Comparison of ENCODE assay signal across 26 mouse cellular contexts in the genomic region with DNA sequence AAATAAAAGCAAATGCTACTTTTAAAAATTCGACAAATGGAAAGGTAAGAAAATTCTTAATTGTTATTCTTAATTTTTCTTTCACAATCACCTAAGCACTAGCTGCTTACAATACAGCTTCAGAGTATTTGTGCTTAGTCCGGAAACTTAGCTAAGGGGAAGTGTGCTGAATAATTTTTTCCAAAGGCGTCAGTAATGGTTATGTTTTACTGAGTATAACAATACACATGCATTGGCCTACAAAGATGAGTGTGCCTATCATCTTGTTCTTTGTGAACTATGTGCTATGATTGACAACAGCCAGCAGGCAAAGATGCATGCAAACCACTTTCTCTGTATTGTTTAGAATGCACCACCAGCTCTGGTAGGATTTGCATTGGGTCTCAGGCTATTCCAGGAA.
"Had no signal": no experiment of that assay in that cellular context is flagged by ENCODE, and none has a peak within 500 bp of the region (broad histone marks: within the 10 kb centered on the region; RNA-seq: fewer than 3 reads in every experiment).

No protein-coding gene starts in this region.

- H3K9ac ChIP-seq: embryonic facial prominence, embryonic 12.5 days; embryonic facial prominence, embryonic 13.5 days; embryonic facial prominence, embryonic 15.5 days; forebrain, embryonic 12.5 days; forebrain, embryonic 13.5 days; forebrain, embryonic 15.5 days; forebrain, postnatal 0 days had no signal

- DNase-seq: cerebellum, adult 9-11 months; cerebellum, postnatal 10 days; cerebellum, postnatal 14 days; cerebellum, postnatal 25 days; cerebellum, postnatal 36 days; embryo, embryonic 11 days; forebrain, postnatal 0 days; gastrocnemius, adult 2 months; gastrocnemius, postnatal 10 days; gastrocnemius, postnatal 14 days; gastrocnemius, postnatal 25 days; gastrocnemius, postnatal 36 days; heart, adult 11 months; heart, adult 18-20 months; heart, adult 2 months had no signal

- H3K4me2 ChIP-seq: embryonic facial prominence, embryonic 12.5 days; embryonic facial prominence, embryonic 13.5 days; embryonic facial prominence, embryonic 15.5 days; forebrain, embryonic 12.5 days; forebrain, embryonic 13.5 days; forebrain, embryonic 15.5 days had no signal

- H3K4me1 ChIP-seq: embryonic facial prominence, embryonic 10.5 days; embryonic facial prominence, embryonic 12.5 days; embryonic facial prominence, embryonic 13.5 days; embryonic facial prominence, embryonic 15.5 days; forebrain, embryonic 10.5 days; forebrain, embryonic 12.5 days; forebrain, embryonic 13.5 days; forebrain, embryonic 15.5 days had no signal

- H3K36me3 ChIP-seq: embryonic facial prominence, embryonic 10.5 days; embryonic facial prominence, embryonic 12.5 days; embryonic facial prominence, embryonic 13.5 days; embryonic facial prominence, embryonic 15.5 days; forebrain, embryonic 10.5 days; forebrain, embryonic 12.5 days; forebrain, embryonic 15.5 days had no signal

- H3K27me3 ChIP-seq: embryonic facial prominence, embryonic 12.5 days; embryonic facial prominence, embryonic 13.5 days; embryonic facial prominence, embryonic 15.5 days; forebrain, embryonic 12.5 days; forebrain, embryonic 13.5 days; forebrain, embryonic 15.5 days had no signal

- H3K27ac ChIP-seq: embryonic facial prominence, embryonic 10.5 days; embryonic facial prominence, embryonic 12.5 days; embryonic facial prominence, embryonic 13.5 days; embryonic facial prominence, embryonic 15.5 days; forebrain, embryonic 10.5 days; forebrain, embryonic 12.5 days; forebrain, embryonic 13.5 days; forebrain, embryonic 15.5 days; gastrocnemius, adult 2 months; heart, adult 2 months had no signal

- H3K9me3 ChIP-seq: embryonic facial prominence, embryonic 10.5 days; embryonic facial prominence, embryonic 12.5 days; embryonic facial prominence, embryonic 13.5 days; embryonic facial prominence, embryonic 15.5 days; forebrain, embryonic 12.5 days; forebrain, embryonic 15.5 days had no signal

- ATAC-seq: forebrain, embryonic 13.5 days; forebrain, embryonic 14.5 days; forebrain, embryonic 15.5 days; forebrain, embryonic 16.5 days; forebrain, postnatal 0 days had no signal

- H3K4me3 ChIP-seq: embryonic facial prominence, embryonic 10.5 days; embryonic facial prominence, embryonic 12.5 days; embryonic facial prominence, embryonic 13.5 days; embryonic facial prominence, embryonic 15.5 days; erythroblast, embryonic 14.5 days; forebrain, embryonic 10.5 days; forebrain, embryonic 12.5 days; forebrain, embryonic 13.5 days; forebrain, embryonic 15.5 days; gastrocnemius, adult 2 months; heart, adult 2 months had no signal
